18 mouse cellular contexts compared by ENCODE assay signal in the genomic region with DNA sequence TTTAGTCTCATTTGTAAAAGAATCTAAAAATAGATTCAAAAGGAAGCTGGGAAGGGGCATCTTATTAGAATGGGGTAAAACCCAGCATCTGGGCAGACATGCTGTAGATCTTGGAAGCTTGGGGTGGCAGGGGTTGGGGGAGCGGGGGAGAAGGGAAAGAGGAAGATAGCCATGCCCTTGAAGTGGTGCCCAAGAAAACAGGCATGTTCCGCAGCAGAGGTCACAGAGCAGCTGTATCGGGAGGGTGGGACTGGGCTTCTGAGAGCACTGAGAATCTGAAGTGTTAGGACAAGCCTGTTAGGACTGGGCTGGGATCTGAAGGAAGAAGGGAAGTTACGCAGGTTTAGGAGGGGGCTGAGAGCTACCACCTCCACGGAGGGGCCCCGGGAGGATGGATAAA.
A peak's percentile ranks its signal among the peaks of the same experiment; 100 is the strongest.
DNase-seq lines count a peak whose midpoint lies in the region; ATAC-seq and TF ChIP-seq lines count a peak whose summit lies in the region.
"Had no signal": no experiment of that assay in that cellular context is flagged by ENCODE, and none has a peak within 500 bp of the region (broad histone marks: within the 10 kb centered on the region; RNA-seq: fewer than 3 reads in every experiment).

No protein-coding gene starts in this region.

- TF ChIP-seq POLR2A in heart, adult 2 months (IDR thresholded peaks at IDR 0.05; ENCODE audit: insufficient read depth, low read depth, low read length): no peak

- no peaks in the 10 kb centered on the region for H3K36me3 ChIP-seq in heart, embryonic 13.5 days
- H3K36me3 ChIP-seq in heart, adult 2 months (ENCODE audit: control insufficient read depth, insufficient read depth, low read length): no peaks in the 10 kb centered on the region
- H3K36me3 ChIP-seq in midbrain, embryonic 15.5 days (replicated peaks): no peaks in the 10 kb centered on the region
- H3K36me3 ChIP-seq: liver, embryonic 13.5 days had no signal

- no peak for TF ChIP-seq EP300 in heart, adult 2 months (IDR thresholded peaks at IDR 0.05; ENCODE audit: insufficient read depth, low read depth, low read length)

- no peak overlapping the region for H3K27ac ChIP-seq in heart, embryonic 13.5 days (replicated peaks)
- no peak overlapping the region for H3K27ac ChIP-seq in heart, adult 2 months
- H3K27ac ChIP-seq in midbrain, embryonic 15.5 days: peak overlapping the region; percentile 57
- H3K27ac ChIP-seq: kidney, postnatal 0 days; layer of hippocampus, adult 2 months; left cerebral cortex, adult 2 months; liver, embryonic 13.5 days; stomach, postnatal 0 days had no signal

- H3K4me3 ChIP-seq in heart, embryonic 13.5 days: no peak overlapping the region
- no peak overlapping the region for H3K4me3 ChIP-seq in heart, adult 2 months
- no peak overlapping the region for H3K4me3 ChIP-seq in midbrain, embryonic 15.5 days
- H3K4me3 ChIP-seq: layer of hippocampus, adult 2 months; left cerebral cortex, adult 2 months; liver, embryonic 13.5 days; megakaryocyte, embryonic 14.5 days had no signal

- WGBS in heart, embryonic 13.5 days: 26% methylated on average over 6 of the region's 6 CpGs
- whole genome bisulfite sequencing in heart, adult 2 months: 37% methylated on average over 6 of the region's 6 CpGs
- 46% methylated on average over 6 of the region's 6 CpGs for WGBS in midbrain, embryonic 15.5 days

- peak overlapping the region; percentile 1 for H3K4me2 ChIP-seq in heart, embryonic 13.5 days
- H3K4me2 ChIP-seq in midbrain, embryonic 15.5 days: no peak overlapping the region
- H3K4me2 ChIP-seq: liver, embryonic 13.5 days had no signal

- H3K9ac ChIP-seq in heart, embryonic 13.5 days: no peak overlapping the region
- no peak overlapping the region for H3K9ac ChIP-seq in heart, adult 2 months (ENCODE audit: low read depth, low read length)
- no peak overlapping the region for H3K9ac ChIP-seq in midbrain, embryonic 15.5 days
- H3K9ac ChIP-seq: liver, embryonic 13.5 days had no signal

- H3K9me3 ChIP-seq in heart, embryonic 13.5 days: no peaks in the 10 kb centered on the region
- H3K9me3 ChIP-seq in midbrain, embryonic 15.5 days: no peaks in the 10 kb centered on the region
- H3K9me3 ChIP-seq: liver, embryonic 13.5 days; megakaryocyte, embryonic 14.5 days had no signal

- no peak for TF ChIP-seq CTCF in heart, adult 2 months (IDR thresholded peaks at IDR 0.05)

- intact Hi-C loops in heart, adult 2 months (cut with DNase I): no loop called here

- peaks cover 14% of the 10 kb centered on the region for H3K4me1 ChIP-seq in heart, embryonic 13.5 days
- no peaks in the 10 kb centered on the region for H3K4me1 ChIP-seq in heart, adult 2 months (ENCODE audit: control insufficient read depth, insufficient read depth, low read length)
- peaks cover 24% of the 10 kb centered on the region for H3K4me1 ChIP-seq in midbrain, embryonic 15.5 days
- H3K4me1 ChIP-seq: megakaryocyte, embryonic 14.5 days had no signal

- DNase-seq in adrenal gland, postnatal 25 days: peak; percentile 3
- DNase-seq in adrenal gland, postnatal 4 days (ENCODE audit: low spot score in 2 of 2): no peak
- no peak for DNase-seq in heart, adult 2 months
- DNase-seq in ovary, adult 18-20 months (ENCODE audit: low spot score): peak; percentile 43
- no peak for DNase-seq in ovary, postnatal 10 days (ENCODE audit: low spot score)
- DNase-seq in urinary bladder, postnatal 36 days (ENCODE audit: low spot score in 2 of 2): no peak
- DNase-seq: cerebellum, adult 18-20 months; liver, embryonic 13.5 days; right cerebral cortex, adult 18-20 months; spleen, adult 18-20 months had no signal

- H3K79me2 ChIP-seq in heart, adult 2 months (replicated peaks; ENCODE audit: control insufficient read depth, insufficient read depth, low read length): no peaks in the 10 kb centered on the region

- ATAC-seq in heart, embryonic 13.5 days (ENCODE audit: extremely low read depth, insufficient number of reproducible peaks, low FRiP score, low TSS enrichment): no peak
- ATAC-seq in midbrain, embryonic 15.5 days (replicated peaks): no peak
- ATAC-seq: intestine, embryonic 16.5 days had no signal

- no peaks in the 10 kb centered on the region for H3K27me3 ChIP-seq in heart, embryonic 13.5 days (replicated peaks)
- no peaks in the 10 kb centered on the region for H3K27me3 ChIP-seq in heart, adult 2 months (ENCODE audit: control insufficient read depth, insufficient read depth, low read length)
- no peaks in the 10 kb centered on the region for H3K27me3 ChIP-seq in midbrain, embryonic 15.5 days (replicated peaks)
- H3K27me3 ChIP-seq: liver, embryonic 13.5 days; megakaryocyte, embryonic 14.5 days had no signal

Comparison
In these comparisons a context has a peak if more than half of its experiments do, and no peak if none do; other contexts are left out.
1. DNase-seq: peak in adrenal gland, postnatal 25 days (single experiment) and ovary, adult 18-20 months (single experiment); none in adrenal gland, postnatal 4 days (0 of 2), heart, adult 2 months (0 of 2), ovary, postnatal 10 days (single experiment) and urinary bladder, postnatal 36 days (0 of 2).